Mouse (Mus musculus) testis, postnatal 14 days (tissue): ENCODE data around the gene Brat1.

Experiments used
- DNase-seq: peaks from one replicate; pipeline ENCODE4 v3.0.0; 2021; ENCODE audit warnings: low spot score

Gene Brat1

GRCm38 (mm10) chr5:140702103-140702513 lies 2.7 kb upstream of the Brat1 start, which contains the start of gene Iqce:
Gene Iqce, minus strand, starts transcription at chr5:140702378.
- DNase-seq, result peak; percentile 94

- no peak for DNase-seq
Observed at GRCm38 (mm10) chr5:140702618-140703175, 2.1 kb upstream of the Brat1 start.

- DNase-seq, result peak; percentile 41
Observed at GRCm38 (mm10) chr5:140703480-140704377, 1.1 kb upstream of the Brat1 start.

- no peak for DNase-seq
Observed at GRCm38 (mm10) chr5:140705501-140706171, 825 bp downstream of the Brat1 start.

- DNase-seq, result no peak
Observed at GRCm38 (mm10) chr5:140710315-140710714, 5.5 kb downstream of the Brat1 start.

- no peak for DNase-seq
Observed at GRCm38 (mm10) chr5:140711040-140711439, 6.2 kb downstream of the Brat1 start.

- no peak for DNase-seq
Observed at GRCm38 (mm10) chr5:140720773-140721172, 16.0 kb downstream of the Brat1 start.

- no peak for DNase-seq
Observed at GRCm38 (mm10) chr5:140722121-140722520, 17.3 kb downstream of the Brat1 start.

- no peak for DNase-seq
Observed at GRCm38 (mm10) chr5:140723822-140724221, 19.0 kb downstream of the Brat1 start, which contains the start of gene Amz1. Gene Amz1, plus strand, starts transcription at chr5:140724127.

GRCm38 (mm10) chr5:140726062-140726839 lies 21.4 kb downstream of the Brat1 start:
- no peak for DNase-seq

- no peak for DNase-seq
Observed at GRCm38 (mm10) chr5:140726946-140727740, 22.3 kb downstream of the Brat1 start.

- DNase-seq, result no peak
Observed at GRCm38 (mm10) chr5:140731040-140731797, 26.4 kb downstream of the Brat1 start.

- peak; percentile 54 for DNase-seq
Observed at GRCm38 (mm10) chr5:140732195-140732594, 27.4 kb downstream of the Brat1 start.

- no peak for DNase-seq
Observed at GRCm38 (mm10) chr5:140733336-140733735, 28.5 kb downstream of the Brat1 start.

- no peak for DNase-seq
Observed at GRCm38 (mm10) chr5:140735297-140735696, 30.5 kb downstream of the Brat1 start.

- no peak for DNase-seq
Observed at GRCm38 (mm10) chr5:140736166-140736565, 31.4 kb downstream of the Brat1 start.

GRCm38 (mm10) chr5:140739813-140740212 lies 35.0 kb downstream of the Brat1 start:
- no peak for DNase-seq

- DNase-seq, result no peak
Observed at GRCm38 (mm10) chr5:140741040-140741439, 36.2 kb downstream of the Brat1 start.

- no peak for DNase-seq
Observed at GRCm38 (mm10) chr5:140741877-140742276, 37.1 kb downstream of the Brat1 start.

- no peak for DNase-seq
Observed at GRCm38 (mm10) chr5:140743706-140744131, 38.9 kb downstream of the Brat1 start.
